Comparison of ENCODE assay signal across 8 mouse cellular contexts in the genomic region with DNA sequence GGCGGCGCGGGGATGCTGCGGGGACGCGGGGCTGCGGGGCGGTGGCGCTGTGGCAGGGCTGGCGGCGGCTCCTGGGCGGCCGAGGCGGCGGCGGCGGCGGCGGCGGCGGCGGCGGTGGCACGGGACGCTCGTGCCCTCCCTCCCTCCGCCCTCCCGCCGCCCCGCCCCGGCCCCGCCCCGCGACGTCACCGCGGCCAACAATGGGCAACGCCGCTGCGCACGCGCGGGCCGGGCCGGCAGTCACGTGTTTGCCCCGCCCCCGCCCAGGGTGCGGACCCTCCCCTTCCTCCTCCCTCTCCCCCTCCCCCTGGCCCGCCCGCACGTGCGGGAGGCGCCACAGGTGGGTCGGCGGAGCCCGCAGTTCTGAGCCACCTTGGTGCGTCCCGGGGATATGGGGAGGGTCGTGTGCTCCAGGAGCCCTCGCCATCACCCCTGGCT. TPM values are rescaled to one million over a fixed set of nuclear protein-coding genes. Genes with fewer than 3 reads are reported as not detected.
DNase-seq lines count a peak whose midpoint lies in the region; ATAC-seq lines count a peak whose summit lies in the region.

A gene (minus strand): TSS at position 138 of the 438 bp plus-strand sequence.

- peaks cover 10% of the 10 kb centered on the region for H3K36me3 ChIP-seq in intestine, embryonic 16.5 days (ENCODE audit: control insufficient read depth, insufficient read depth, low read length)
- peaks cover 63% of the 10 kb centered on the region for H3K36me3 ChIP-seq in limb, embryonic 10.5 days
- peaks cover 20% of the 10 kb centered on the region for H3K36me3 ChIP-seq in midbrain, embryonic 11.5 days (ENCODE audit: control insufficient read depth, insufficient read depth, low read length)

- peak; percentile 84 for DNase-seq in adipocyte (ENCODE audit: low spot score)
- peak; percentile 87 for DNase-seq in embryo, embryonic 10 days (ENCODE audit: low spot score)
- peak; percentile 88 to 90 for DNase-seq in gastrocnemius, postnatal 4 days (ENCODE audit: low spot score in 2 of 2)
- peak; percentile 98 for DNase-seq in limb, embryonic 10.5 days (ENCODE audit: low spot score)
- DNase-seq in midbrain, embryonic 11.5 days (ENCODE audit: low spot score, missing footprints), result peak; percentile 99
- peak; percentile 83 for DNase-seq in skeletal muscle tissue, adult 2 months (ENCODE audit: low read depth, low spot score)

- peak within 1 kb of the TSS; percentile 91 for H3K9ac ChIP-seq in intestine, embryonic 16.5 days (ENCODE audit: low read depth, low read length)
- H3K9ac ChIP-seq in midbrain, embryonic 11.5 days (ENCODE audit: low read length), result peak within 1 kb of the TSS; percentile 96

- peak within 1 kb of the TSS; percentile 83 for H3K4me3 ChIP-seq in intestine, embryonic 16.5 days (ENCODE audit: low read length)
- H3K4me3 ChIP-seq in limb, embryonic 10.5 days, result peak within 1 kb of the TSS; percentile 94
- H3K4me3 ChIP-seq in midbrain, embryonic 11.5 days (ENCODE audit: low read depth, low read length), result peak within 1 kb of the TSS; percentile 98

- H3K4me2 ChIP-seq in intestine, embryonic 16.5 days (ENCODE audit: low read depth, low read length), result peak within 1 kb of the TSS; percentile 93
- peak within 1 kb of the TSS; percentile 68 for H3K4me2 ChIP-seq in midbrain, embryonic 11.5 days

- H3K27me3 ChIP-seq in intestine, embryonic 16.5 days (replicated peaks; ENCODE audit: control insufficient read depth, insufficient read depth, low read length), result no peaks in the 10 kb centered on the region
- no peaks in the 10 kb centered on the region for H3K27me3 ChIP-seq in limb, embryonic 10.5 days (ENCODE audit: low read depth, poor library complexity, severe bottlenecking)
- H3K27me3 ChIP-seq in midbrain, embryonic 11.5 days (ENCODE audit: control insufficient read depth, insufficient read depth, low read length), result no peaks in the 10 kb centered on the region

- peak; percentile 43 for ATAC-seq in intestine, embryonic 16.5 days
- peak; percentile 41 for ATAC-seq in midbrain, embryonic 11.5 days (ENCODE audit: low FRiP score)
- no peak for ATAC-seq in monocyte, adult 5-6 weeks (replicated peaks; ENCODE audit: insufficient number of reproducible peaks, low FRiP score, low TSS enrichment, poor library complexity, severe bottlenecking)

- H3K4me1 ChIP-seq in intestine, embryonic 16.5 days (ENCODE audit: control insufficient read depth, insufficient read depth, low read length), result peaks cover 39% of the 10 kb centered on the region
- peaks cover 56% of the 10 kb centered on the region for H3K4me1 ChIP-seq in limb, embryonic 10.5 days
- peaks cover 29% of the 10 kb centered on the region for H3K4me1 ChIP-seq in midbrain, embryonic 11.5 days (ENCODE audit: control insufficient read depth, insufficient read depth, low read length)

- H3K27ac ChIP-seq in intestine, embryonic 16.5 days (ENCODE audit: low read length), result peak within 1 kb of the TSS; percentile 82
- H3K27ac ChIP-seq in limb, embryonic 10.5 days, result peak within 1 kb of the TSS; percentile 93
- peak within 1 kb of the TSS; percentile 97 for H3K27ac ChIP-seq in midbrain, embryonic 11.5 days (ENCODE audit: low read depth, low read length)

- no peaks in the 10 kb centered on the region for H3K9me3 ChIP-seq in intestine, embryonic 16.5 days (ENCODE audit: control insufficient read depth, low read length)
- no peaks in the 10 kb centered on the region for H3K9me3 ChIP-seq in limb, embryonic 10.5 days (replicated peaks)
- H3K9me3 ChIP-seq in midbrain, embryonic 11.5 days (ENCODE audit: control insufficient read depth, low read length), result no peaks in the 10 kb centered on the region

- 0% methylated on average over 10 of the region's 61 CpGs for WGBS in intestine, embryonic 16.5 days
- WGBS in limb, embryonic 10.5 days, result 14% methylated on average over 37 of the region's 61 CpGs
- WGBS in midbrain, embryonic 11.5 days, result 0% methylated on average over 7 of the region's 61 CpGs

RNA-seq across cellular contexts. Expression of the gene that starts here (rescaled TPM):
- total RNA-seq in gastrocnemius, postnatal 4 days (2021), result 10 to 100 TPM; 17.8 to 18.9 TPM
- polyA plus RNA-seq in intestine, embryonic 16.5 days (2015; fragmentation: Nextera tagmentation; extraction: Ambion mirVana), result 1.9 and 2.7 TPM in 2 replicates
- polyA plus RNA-seq in limb, embryonic 10.5 days (2016; fragmentation: Nextera tagmentation; extraction: Ambion mirVana), result 7.2 and 7.5 TPM in 2 replicates
- polyA plus RNA-seq in midbrain, embryonic 11.5 days (2014; fragmentation: Nextera tagmentation; extraction: Ambion mirVana), result 11.8 and 12.4 TPM in 2 replicates
- total RNA-seq in monocyte, adult 5-6 weeks (2017), result 4.1 to 5.3 TPM (median 5.2 TPM) in 3 replicates
